Comparison of ENCODE assay signal across 17 mouse cellular contexts in genomic region chr3:96306506-96306905, GRCm38 (mm10). TPM values are rescaled to one million over a fixed set of nuclear protein-coding genes. Genes with fewer than 3 reads are reported as not detected.
DNase-seq lines count a peak whose midpoint lies in the region; ATAC-seq lines count a peak whose summit lies in the region.
"Had no signal": no experiment of that assay in that cellular context is flagged by ENCODE, and none has a peak within 500 bp of the region (broad histone marks: within the 10 kb centered on the region; RNA-seq: fewer than 3 reads in every experiment).

No protein-coding gene starts in this region.

- no peak for ATAC-seq in CD4-positive, CD25-positive, alpha-beta regulatory T cell, adult 4 months
- ATAC-seq: forebrain, embryonic 14.5 days had no signal

- peak; percentile 49 for DNase-seq in CD4-positive, CD25-positive, alpha-beta regulatory T cell, adult 2 months (ENCODE audit: low read depth, low spot score)
- peak; percentile 37 for DNase-seq in CD4-positive helper T cell, adult 2 months (ENCODE audit: low read depth, low spot score)
- peak; percentile 61 for DNase-seq in naive thymus-derived CD4-positive, alpha-beta T cell, adult 2 months (ENCODE audit: low read depth)
- DNase-seq in thymus, postnatal 36 days = peak; percentile 24 to 28
- no peak for DNase-seq in cerebellum, adult 8-10 months
- no peak for DNase-seq in lung, postnatal 36 days
- DNase-seq: adrenal gland, postnatal 14 days; B cell, adult 2 months; cerebellum, adult 18-20 months; cerebellum, postnatal 14 days; embryo, embryonic 11 days; gastrocnemius, postnatal 36 days; heart, adult 2 months had no signal

RNA-seq across cellular contexts. Expression of gene Fcgr1, which starts 12.7 kb away (rescaled TPM):
- polyA plus RNA-seq in CD4-positive, CD25-positive, alpha-beta regulatory T cell, adult 4 months (2017; shearing (Covaris generic)) = under 1 TPM in 1 of 2 experiments, not detected in 1; 0.46 TPM
- polyA plus RNA-seq: erythroblast, embryonic 14.5 days; G1E had no signal

RNA-seq across cellular contexts. Expression of gene Hist2h2bb, which starts 37.0 kb away (rescaled TPM):
- polyA plus RNA-seq in CD4-positive, CD25-positive, alpha-beta regulatory T cell, adult 4 months (2017; shearing (Covaris generic)) = 1 to 10 TPM; 6.3 to 8.4 TPM

RNA-seq across cellular contexts. Expression of gene Hist2h3b, which starts 38.1 kb away (rescaled TPM):
- 1 to 10 TPM; 7.4 to 9.9 TPM for polyA plus RNA-seq in CD4-positive, CD25-positive, alpha-beta regulatory T cell, adult 4 months (2017; shearing (Covaris generic))

RNA-seq across cellular contexts. Expression of gene Hist2h4, which starts 43.4 kb away (rescaled TPM):
- polyA plus RNA-seq in CD4-positive, CD25-positive, alpha-beta regulatory T cell, adult 4 months (2017; shearing (Covaris generic)) = 1 to 10 TPM; 7.0 to 7.1 TPM

Comparison
In these comparisons a context has a peak if more than half of its experiments do, and no peak if none do; other contexts are left out.
1. DNase-seq: peak in CD4-positive, CD25-positive, alpha-beta regulatory T cell, adult 2 months (single experiment), CD4-positive helper T cell, adult 2 months (single experiment), naive thymus-derived CD4-positive, alpha-beta T cell, adult 2 months (single experiment) and thymus, postnatal 36 days (2 of 2); none in cerebellum, adult 8-10 months (single experiment) and lung, postnatal 36 days (single experiment).